Mouse (Mus musculus): ENCODE results near the gene Dnah11. TPM values are rescaled to one million over a fixed set of nuclear protein-coding genes. Genes with fewer than 3 reads are reported as not detected.

The Dnah11 gene
- polyA plus RNA-seq, 1 experiment from 2014 or later = 0.74 TPM

DNA sequence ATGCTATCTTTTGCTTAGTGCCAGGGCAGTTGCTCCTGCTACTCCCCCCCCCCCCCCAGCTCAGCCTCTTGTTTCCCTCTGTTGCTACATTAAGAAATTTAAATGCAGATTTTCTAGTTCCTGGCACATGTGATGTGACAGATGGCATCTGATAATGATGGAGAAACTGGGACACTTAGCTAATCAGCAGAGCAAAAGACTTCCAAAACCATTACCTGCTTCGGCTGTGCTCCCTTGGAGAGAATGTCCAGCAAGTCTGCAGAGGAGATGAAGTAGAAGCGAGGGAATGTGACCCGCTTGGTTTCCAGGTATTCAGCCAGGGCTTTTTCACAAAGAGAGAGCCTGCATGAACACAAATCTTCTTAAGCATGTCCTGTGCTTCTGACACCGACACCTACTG, 94.3 kb downstream of the Dnah11 start:
- no peak overlapping the region for H3K4me2 ChIP-seq (replicated peaks)
- H3K27ac ChIP-seq = no peak overlapping the region
- H3K27me3 ChIP-seq (ENCODE audit: control insufficient read depth, insufficient read depth, low read length) = peaks cover 44% of the 10 kb centered on the region
- H3K9me3 ChIP-seq (ENCODE audit: control insufficient read depth, low read length) = no peaks in the 10 kb centered on the region
- ATAC-seq (ENCODE audit: low FRiP score) (no peak), DNase-seq (ENCODE audit: low spot score) (no peak)
- no peak overlapping the region for H3K4me3 ChIP-seq (replicated peaks; ENCODE audit: low read length)
- H3K36me3 ChIP-seq (replicated peaks; ENCODE audit: control insufficient read depth, insufficient read depth) = no peaks in the 10 kb centered on the region
- no peaks in the 10 kb centered on the region for H3K4me1 ChIP-seq (replicated peaks; ENCODE audit: control insufficient read depth, insufficient read depth, low read length)
- WGBS = 83% methylated on average over 4 of the region's 4 CpGs
- no peak overlapping the region for H3K9ac ChIP-seq

DNA sequence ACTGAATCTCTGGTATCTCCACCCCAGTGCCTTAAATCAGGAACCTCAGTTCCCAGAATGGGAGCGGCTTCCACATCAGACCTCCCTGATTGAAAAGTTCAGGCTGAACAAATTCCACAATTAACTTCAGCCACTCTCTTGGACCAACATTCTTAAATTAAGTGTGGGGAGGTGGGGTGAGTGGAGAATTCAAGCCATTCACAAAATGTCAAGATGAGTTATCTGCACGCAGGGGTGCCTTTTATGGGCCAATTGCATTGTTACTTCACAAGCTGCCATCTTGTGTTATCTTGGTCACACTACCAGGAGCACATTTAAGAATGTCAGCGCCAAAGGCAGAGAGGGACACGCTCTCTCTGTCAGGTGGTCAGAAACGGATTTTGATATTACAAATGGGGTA, 99.1 kb downstream of the Dnah11 start:
- no peaks in the 10 kb centered on the region for H3K36me3 ChIP-seq (replicated peaks; ENCODE audit: control insufficient read depth, insufficient read depth)
- H3K9me3 ChIP-seq (ENCODE audit: control insufficient read depth, low read length) = no peaks in the 10 kb centered on the region
- no peaks in the 10 kb centered on the region for H3K4me1 ChIP-seq (replicated peaks; ENCODE audit: control insufficient read depth, insufficient read depth, low read length)
- DNase-seq (ENCODE audit: low spot score) = no peak
- WGBS = 20% methylated on average over 5 of the region's 5 CpGs
- no peak overlapping the region for H3K27ac ChIP-seq
- no peak overlapping the region for H3K9ac ChIP-seq
- no peak for ATAC-seq (ENCODE audit: low FRiP score)
- peaks cover 42% of the 10 kb centered on the region for H3K27me3 ChIP-seq (ENCODE audit: control insufficient read depth, insufficient read depth, low read length)
- H3K4me3 ChIP-seq (replicated peaks; ENCODE audit: low read length) = no peak overlapping the region
- H3K4me2 ChIP-seq (replicated peaks) = no peak overlapping the region

- no peak for ATAC-seq (ENCODE audit: low FRiP score)
- Histone ChIP-seq H3K27ac (no peak overlapping the region), H3K9me3 (ENCODE audit: control insufficient read depth, low read length) (no peaks in the 10 kb centered on the region), H3K4me1 (replicated peaks; ENCODE audit: control insufficient read depth, insufficient read depth, low read length) (no peaks in the 10 kb centered on the region), H3K36me3 (replicated peaks; ENCODE audit: control insufficient read depth, insufficient read depth) (no peaks in the 10 kb centered on the region), H3K4me3 (replicated peaks; ENCODE audit: low read length) (no peak overlapping the region), H3K9ac (no peak overlapping the region), H3K27me3 (ENCODE audit: control insufficient read depth, insufficient read depth, low read length) (peaks cover 45% of the 10 kb centered on the region), H3K4me2 (replicated peaks) (no peak overlapping the region)
- DNase-seq (ENCODE audit: low spot score) = no peak
- WGBS = 75% methylated on average over 3 of the region's 3 CpGs
These were observed 100.6 kb downstream of the Dnah11 start for GRCm38 (mm10) chr12:118098257-118098656.

GRCm38 (mm10) chr12:118094946-118095345, 103.9 kb downstream of the Dnah11 start:
- DNase-seq (ENCODE audit: low spot score) = no peak
- H3K9me3 ChIP-seq (ENCODE audit: control insufficient read depth, low read length) = no peaks in the 10 kb centered on the region
- H3K27ac ChIP-seq = no peak overlapping the region
- H3K27me3 ChIP-seq (ENCODE audit: control insufficient read depth, insufficient read depth, low read length) = peaks cover 25% of the 10 kb centered on the region; the same call in 1 of the 2 replicates
- WGBS = 92% methylated on average over 4 of the region's 4 CpGs
- no peak overlapping the region for H3K4me2 ChIP-seq (replicated peaks)
- H3K4me3 ChIP-seq (replicated peaks; ENCODE audit: low read length) = no peak overlapping the region
- H3K9ac ChIP-seq = no peak overlapping the region
- H3K4me1 ChIP-seq (replicated peaks; ENCODE audit: control insufficient read depth, insufficient read depth, low read length) = no peaks in the 10 kb centered on the region
- no peak for ATAC-seq (ENCODE audit: low FRiP score)
- no peaks in the 10 kb centered on the region for H3K36me3 ChIP-seq (replicated peaks; ENCODE audit: control insufficient read depth, insufficient read depth)

- Histone ChIP-seq H3K9me3 (ENCODE audit: control insufficient read depth, low read length) (no peaks in the 10 kb centered on the region), H3K36me3 (replicated peaks; ENCODE audit: control insufficient read depth, insufficient read depth) (no peaks in the 10 kb centered on the region), H3K9ac (no peak overlapping the region), H3K4me2 (replicated peaks) (no peak overlapping the region), H3K4me3 (replicated peaks; ENCODE audit: low read length) (no peak overlapping the region), H3K27me3 (ENCODE audit: control insufficient read depth, insufficient read depth, low read length) (no peaks in the 10 kb centered on the region), H3K27ac (no peak overlapping the region), H3K4me1 (replicated peaks; ENCODE audit: control insufficient read depth, insufficient read depth, low read length) (no peaks in the 10 kb centered on the region)
- no peak for DNase-seq (ENCODE audit: low spot score)
- WGBS = 86% methylated on average over 1 of the region's 1 CpGs
- ATAC-seq (ENCODE audit: low FRiP score) = no peak
These were observed 113.6 kb downstream of the Dnah11 start for GRCm38 (mm10) chr12:118085291-118085690.

DNA sequence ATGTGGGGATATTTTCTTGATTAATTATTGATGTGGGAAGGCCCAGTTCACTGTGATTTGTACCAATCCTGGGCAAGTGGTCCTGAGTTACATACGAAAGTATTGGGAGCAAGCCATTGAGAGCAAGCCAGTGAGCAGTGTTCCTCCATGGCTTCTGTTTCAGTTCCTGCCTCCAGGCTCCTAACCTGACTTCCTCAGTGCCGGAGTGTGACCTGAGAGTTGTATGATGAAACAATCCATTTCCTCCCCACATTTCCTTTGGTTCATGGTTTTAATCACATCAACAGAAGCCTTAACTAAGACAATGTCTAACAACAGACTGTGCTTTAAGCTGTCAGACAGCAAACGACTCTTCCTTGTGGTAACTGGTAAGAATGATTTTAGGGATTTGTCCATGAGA, 114.0 kb downstream of the Dnah11 start:
- ATAC-seq (ENCODE audit: low FRiP score) = no peak
- 89% methylated on average over 3 of the region's 3 CpGs for WGBS

GRCm38 (mm10) chr12:118084134-118084533, 114.7 kb downstream of the Dnah11 start:
- H3K9me3 ChIP-seq (ENCODE audit: control insufficient read depth, low read length) = no peaks in the 10 kb centered on the region
- H3K9ac ChIP-seq = no peak overlapping the region
- DNase-seq (ENCODE audit: low spot score) (peak; percentile 34), ATAC-seq (ENCODE audit: low FRiP score) (no peak)
- no peak overlapping the region for H3K4me3 ChIP-seq (replicated peaks; ENCODE audit: low read length)
- H3K27me3 ChIP-seq (ENCODE audit: control insufficient read depth, insufficient read depth, low read length) = no peaks in the 10 kb centered on the region
- 61% methylated on average over 5 of the region's 5 CpGs for WGBS
- no peak overlapping the region for H3K4me2 ChIP-seq (replicated peaks)
- H3K4me1 ChIP-seq (replicated peaks; ENCODE audit: control insufficient read depth, insufficient read depth, low read length) = no peaks in the 10 kb centered on the region
- H3K27ac ChIP-seq = no peak overlapping the region
- H3K36me3 ChIP-seq (replicated peaks; ENCODE audit: control insufficient read depth, insufficient read depth) = no peaks in the 10 kb centered on the region

More for the DNA sequence above, 114.0 kb downstream of the Dnah11 start:
- H3K27me3 ChIP-seq (ENCODE audit: control insufficient read depth, insufficient read depth, low read length) = no peaks in the 10 kb centered on the region
- H3K36me3 ChIP-seq (replicated peaks; ENCODE audit: control insufficient read depth, insufficient read depth) = no peaks in the 10 kb centered on the region
- no peak overlapping the region for H3K4me3 ChIP-seq (replicated peaks; ENCODE audit: low read length)
- DNase-seq (ENCODE audit: low spot score) = no peak
- H3K9ac ChIP-seq = no peak overlapping the region
- no peak overlapping the region for H3K27ac ChIP-seq
- no peak overlapping the region for H3K4me2 ChIP-seq (replicated peaks)
- no peaks in the 10 kb centered on the region for H3K4me1 ChIP-seq (replicated peaks; ENCODE audit: control insufficient read depth, insufficient read depth, low read length)
- no peaks in the 10 kb centered on the region for H3K9me3 ChIP-seq (ENCODE audit: control insufficient read depth, low read length)

GRCm38 (mm10) chr12:118080441-118080840, 118.4 kb downstream of the Dnah11 start:
- DNase-seq (ENCODE audit: low spot score) (no peak), ATAC-seq (ENCODE audit: low FRiP score) (no peak)
- Histone ChIP-seq H3K9ac (no peak overlapping the region), H3K4me3 (replicated peaks; ENCODE audit: low read length) (no peak overlapping the region), H3K9me3 (ENCODE audit: control insufficient read depth, low read length) (no peaks in the 10 kb centered on the region), H3K4me1 (replicated peaks; ENCODE audit: control insufficient read depth, insufficient read depth, low read length) (no peaks in the 10 kb centered on the region), H3K27ac (no peak overlapping the region), H3K36me3 (replicated peaks; ENCODE audit: control insufficient read depth, insufficient read depth) (no peaks in the 10 kb centered on the region), H3K4me2 (replicated peaks) (no peak overlapping the region), H3K27me3 (ENCODE audit: control insufficient read depth, insufficient read depth, low read length) (no peaks in the 10 kb centered on the region)
- 93% methylated on average over 6 of the region's 6 CpGs for WGBS

DNA sequence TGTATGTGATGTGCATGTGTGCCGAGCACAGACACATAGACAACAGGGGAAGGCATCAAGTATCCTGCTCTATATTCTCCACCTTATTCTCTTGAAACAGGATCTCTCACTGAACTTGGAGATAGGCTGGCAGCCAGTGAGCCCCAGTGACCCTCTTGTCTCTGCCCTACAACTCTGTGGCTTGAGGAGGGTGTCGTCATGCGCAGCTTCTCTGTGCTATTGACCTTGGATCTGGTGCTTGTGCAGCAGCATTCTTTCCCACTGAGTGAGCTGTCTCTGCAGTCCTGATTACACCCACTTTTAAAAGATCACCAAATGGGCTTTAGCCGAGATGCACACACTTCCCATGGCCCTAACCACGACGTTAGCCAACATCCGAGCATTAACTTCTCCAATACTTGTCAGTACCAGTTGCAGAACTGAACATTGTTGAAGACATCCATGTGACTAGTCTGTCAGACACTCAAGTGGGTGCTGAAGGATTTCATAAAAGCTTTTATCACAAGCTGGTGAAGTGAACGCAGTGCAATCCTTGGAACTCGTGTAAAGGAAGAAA, 120.3 kb downstream of the Dnah11 start:
- 84% methylated on average over 9 of the region's 9 CpGs for WGBS
- Histone ChIP-seq H3K27ac (no peak overlapping the region), H3K4me3 (replicated peaks; ENCODE audit: low read length) (no peak overlapping the region), H3K9ac (no peak overlapping the region), H3K4me1 (replicated peaks; ENCODE audit: control insufficient read depth, insufficient read depth, low read length) (no peaks in the 10 kb centered on the region), H3K4me2 (replicated peaks) (no peak overlapping the region), H3K36me3 (replicated peaks; ENCODE audit: control insufficient read depth, insufficient read depth) (no peaks in the 10 kb centered on the region), H3K27me3 (ENCODE audit: control insufficient read depth, insufficient read depth, low read length) (no peaks in the 10 kb centered on the region), H3K9me3 (ENCODE audit: control insufficient read depth, low read length) (no peaks in the 10 kb centered on the region)
- no peak for DNase-seq (ENCODE audit: low spot score)
- ATAC-seq (ENCODE audit: low FRiP score) = no peak

DNA sequence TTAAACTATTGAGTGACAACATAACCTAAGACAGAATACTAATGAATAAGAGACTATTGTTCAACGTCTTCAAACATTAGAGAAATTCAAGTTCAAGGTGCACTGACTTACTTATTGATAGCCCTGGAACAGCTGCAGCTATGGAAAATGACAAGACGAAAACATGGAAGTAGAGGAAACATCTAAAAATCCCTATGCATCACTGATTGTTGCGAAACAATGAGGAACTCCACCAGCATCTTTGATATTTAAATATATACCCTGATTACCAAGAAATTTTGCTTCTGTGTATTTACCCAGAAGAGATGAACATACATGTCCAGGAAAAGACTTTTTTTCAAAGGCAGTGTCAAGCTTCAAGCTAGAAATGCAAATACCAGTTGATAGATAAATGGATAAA, 122.0 kb downstream of the Dnah11 start:
- no peak overlapping the region for H3K4me3 ChIP-seq (replicated peaks; ENCODE audit: low read length)
- ATAC-seq (ENCODE audit: low FRiP score) = no peak
- no peak for DNase-seq (ENCODE audit: low spot score)
- 0 out of 2 replicates have a peak, but pooled peaks cover 4% of the 10 kb centered on the region for H3K4me1 ChIP-seq (replicated peaks; ENCODE audit: control insufficient read depth, insufficient read depth, low read length)
- H3K9ac ChIP-seq = no peak overlapping the region
- H3K9me3 ChIP-seq (ENCODE audit: control insufficient read depth, low read length) = no peaks in the 10 kb centered on the region
- no peaks in the 10 kb centered on the region for H3K36me3 ChIP-seq (replicated peaks; ENCODE audit: control insufficient read depth, insufficient read depth)
- no peaks in the 10 kb centered on the region for H3K27me3 ChIP-seq (ENCODE audit: control insufficient read depth, insufficient read depth, low read length)
- H3K27ac ChIP-seq = no peak overlapping the region
- 78% methylated on average over 3 of the region's 3 CpGs for WGBS
- H3K4me2 ChIP-seq (replicated peaks) = no peak overlapping the region

Measured in hindbrain, embryonic 14.5 days (tissue).